Mouse (Mus musculus) stomach, embryonic 14.5 days (tissue): ENCODE measurements around the gene Adamtsl3. TPM values are rescaled to one million over a fixed set of nuclear protein-coding genes. Genes with fewer than 3 reads are reported as not detected.
A peak's percentile ranks its signal among the peaks of the same experiment; 100 is the strongest.

ENCODE experiments used
- ATAC-seq: fragments of 200-750 bp; cut with Nextera tagmentation; 2 replicates; pipeline ENCODE4 v1.8.0; 2017; ENCODE audit warnings: low read depth, moderate TSS enrichment; ENCODE audit not compliant: insufficient number of reproducible peaks, insufficient read depth, low FRiP score
- H3K27ac ChIP-seq: fragments of 300-500 bp; sonication (generic); 2 replicates; pipeline ENCODE4 v1.5.1; 2014; ENCODE audit warnings: mild to moderate bottlenecking, low read length, moderate library complexity, mixed read lengths
- H3K27me3 ChIP-seq: fragments of 300-500 bp; sonication (generic); 2 replicates; pipeline ENCODE4 v1.6.1; 2014; ENCODE audit warnings: low read length, control low read depth, mixed read lengths; ENCODE audit not compliant: control insufficient read depth, insufficient read depth
- H3K36me3 ChIP-seq: fragments of 300-500 bp; sonication (generic); 2 replicates; pipeline ENCODE4 v1.6.1; 2014; ENCODE audit warnings: mild to moderate bottlenecking, control low read depth, low read length, moderate library complexity, mixed read lengths; ENCODE audit not compliant: control insufficient read depth, insufficient read depth
- H3K4me1 ChIP-seq: fragments of 300-500 bp; sonication (generic); 2 replicates; pipeline ENCODE4 v1.6.1; 2014; ENCODE audit warnings: low read length, control low read depth, mixed read lengths; ENCODE audit not compliant: control insufficient read depth, insufficient read depth
- H3K4me2 ChIP-seq: fragments of 300-500 bp; sonication (generic); replicated peaks from 2 replicates; pipeline ENCODE4 v1.6.1; 2014; ENCODE audit warnings: low read depth, low read length, control low read depth
- H3K4me3 ChIP-seq: fragments of 300-500 bp; sonication (generic); 2 replicates; pipeline ENCODE4 v1.5.1; 2014; ENCODE audit warnings: low read depth, low read length, control low read depth
- H3K9ac ChIP-seq: fragments of 300-500 bp; sonication (generic); replicated peaks from 2 replicates; pipeline ENCODE4 v1.6.1; 2014; ENCODE audit warnings: low read depth, mild to moderate bottlenecking, control low read depth, low read length, moderate library complexity, mixed read lengths
- H3K9me3 ChIP-seq: fragments of 300-500 bp; sonication (generic); 2 replicates; pipeline ENCODE4 v1.6.1; 2016; ENCODE audit warnings: low read depth, low read length, control low read depth; ENCODE audit not compliant: control insufficient read depth
- WGBS: fragments of 180-500 bp; shearing (Covaris S2); extraction: QIAGEN DNeasy Blood & Tissue Kit; methylation state at CpG from one replicate; pipeline ENCODE4 v1.1.7; 2014; 5-methylcytosine and 5-hydroxymethylcytosine counted together
- polyA plus RNA-seq: library from polyadenylated mRNA; unstranded; fragments of >200 nt; fragmentation: Nextera tagmentation; extraction: Ambion mirVana; gene quantifications from 2 replicates; pipeline ENCODE4 v1.2.1, GENCODE M21; 2014

Adamtsl3 gene
- polyA plus RNA-seq, 1 experiment from 2014 or later, result 1.5 TPM

GRCm38 (mm10) chr7:82341476-82341875, 6.0 kb downstream of the Adamtsl3 start:
- ATAC-seq, result no peak

GRCm38 (mm10) chr7:82346706-82347105, 11.2 kb downstream of the Adamtsl3 start:
- ATAC-seq, result no peak
- H3K4me1 ChIP-seq, result 0 out of 2 replicates have a peak, but pooled peaks cover 6% of the 10 kb centered on the region
- no peak overlapping the region for H3K9ac ChIP-seq
- no peaks in the 10 kb centered on the region for H3K27me3 ChIP-seq
- no peak overlapping the region for H3K4me2 ChIP-seq
- WGBS, result 54% methylated on average over 2 of the region's 2 CpGs
- H3K27ac ChIP-seq, result no peak overlapping the region
- no peak overlapping the region for H3K4me3 ChIP-seq
- H3K36me3 ChIP-seq, result no peaks in the 10 kb centered on the region
- no peaks in the 10 kb centered on the region for H3K9me3 ChIP-seq

More at GRCm38 (mm10) chr7:82341476-82341875, 6.0 kb downstream of the Adamtsl3 start:
- Histone ChIP-seq H3K4me1 (no peaks in the 10 kb centered on the region), H3K4me3 (no peak overlapping the region), H3K9me3 (no peaks in the 10 kb centered on the region), H3K4me2 (no peak overlapping the region), H3K9ac (no peak overlapping the region), H3K36me3 (no peaks in the 10 kb centered on the region), H3K27ac (no peak overlapping the region), H3K27me3 (peaks cover 6% of the 10 kb centered on the region; the same call in 1 of the 2 replicates)
- 34% methylated on average over 8 of the region's 8 CpGs for WGBS

GRCm38 (mm10) chr7:82349796-82350195, 14.3 kb downstream of the Adamtsl3 start:
- H3K9ac ChIP-seq, result no peak overlapping the region
- H3K4me3 ChIP-seq, result no peak overlapping the region
- H3K36me3 ChIP-seq, result no peaks in the 10 kb centered on the region
- ATAC-seq, result no peak
- no peaks in the 10 kb centered on the region for H3K27me3 ChIP-seq
- 0 out of 2 replicates have a peak, but pooled peaks cover 6% of the 10 kb centered on the region for H3K4me1 ChIP-seq
- H3K9me3 ChIP-seq, result no peaks in the 10 kb centered on the region
- 44% methylated on average over 7 of the region's 7 CpGs for WGBS
- no peak overlapping the region for H3K4me2 ChIP-seq
- H3K27ac ChIP-seq, result 0 out of 2 replicates have a peak overlapping the region, but pooled peaks have one; percentile 15

- no peak overlapping the region for H3K4me2 ChIP-seq
- H3K4me3 ChIP-seq, result no peak overlapping the region
- WGBS, result 89% methylated on average over 3 of the region's 3 CpGs
- no peaks in the 10 kb centered on the region for H3K9me3 ChIP-seq
- H3K27ac ChIP-seq, result no peak overlapping the region
- H3K4me1 ChIP-seq, result 0 out of 2 replicates have a peak, but pooled peaks cover 6% of the 10 kb centered on the region
- H3K36me3 ChIP-seq, result no peaks in the 10 kb centered on the region
- ATAC-seq, result no peak
- no peaks in the 10 kb centered on the region for H3K27me3 ChIP-seq
- no peak overlapping the region for H3K9ac ChIP-seq
These were observed 14.9 kb downstream of the Adamtsl3 start for GRCm38 (mm10) chr7:82350421-82350820.

GRCm38 (mm10) chr7:82359146-82359545, 23.7 kb downstream of the Adamtsl3 start:
- Histone ChIP-seq H3K27ac (no peak overlapping the region), H3K9ac (no peak overlapping the region), H3K36me3 (no peaks in the 10 kb centered on the region), H3K27me3 (no peaks in the 10 kb centered on the region), H3K4me2 (no peak overlapping the region), H3K4me3 (no peak overlapping the region), H3K4me1 (no peaks in the 10 kb centered on the region), H3K9me3 (no peaks in the 10 kb centered on the region)
- no peak for ATAC-seq
- WGBS, result 80% methylated on average over 5 of the region's 5 CpGs

GRCm38 (mm10) chr7:82359674-82360073, 24.2 kb downstream of the Adamtsl3 start:
- no peak for ATAC-seq
- H3K27me3 ChIP-seq, result no peaks in the 10 kb centered on the region
- WGBS, result 57% methylated on average over 5 of the region's 5 CpGs
- no peaks in the 10 kb centered on the region for H3K4me1 ChIP-seq
- H3K9ac ChIP-seq, result no peak overlapping the region
- H3K4me2 ChIP-seq, result no peak overlapping the region
- H3K4me3 ChIP-seq, result no peak overlapping the region
- H3K9me3 ChIP-seq, result no peaks in the 10 kb centered on the region
- H3K36me3 ChIP-seq, result no peaks in the 10 kb centered on the region
- H3K27ac ChIP-seq, result no peak overlapping the region

GRCm38 (mm10) chr7:82360186-82360585, 24.7 kb downstream of the Adamtsl3 start:
- Histone ChIP-seq H3K4me1 (no peaks in the 10 kb centered on the region), H3K36me3 (no peaks in the 10 kb centered on the region)
- 85% methylated on average over 4 of the region's 4 CpGs for WGBS

GRCm38 (mm10) chr7:82361127-82361526, 25.6 kb downstream of the Adamtsl3 start:
- no peak overlapping the region for H3K9ac ChIP-seq
- WGBS, result 84% methylated on average over 5 of the region's 5 CpGs
- no peaks in the 10 kb centered on the region for H3K36me3 ChIP-seq
- no peaks in the 10 kb centered on the region for H3K27me3 ChIP-seq
- H3K4me2 ChIP-seq, result no peak overlapping the region
- no peak overlapping the region for H3K27ac ChIP-seq
- no peaks in the 10 kb centered on the region for H3K4me1 ChIP-seq
- ATAC-seq, result no peak
- no peaks in the 10 kb centered on the region for H3K9me3 ChIP-seq
- no peak overlapping the region for H3K4me3 ChIP-seq

More at GRCm38 (mm10) chr7:82360186-82360585, 24.7 kb downstream of the Adamtsl3 start:
- no peak overlapping the region for H3K9ac ChIP-seq
- H3K27me3 ChIP-seq, result no peaks in the 10 kb centered on the region
- H3K27ac ChIP-seq, result no peak overlapping the region
- ATAC-seq, result no peak
- no peak overlapping the region for H3K4me2 ChIP-seq
- no peak overlapping the region for H3K4me3 ChIP-seq
- no peaks in the 10 kb centered on the region for H3K9me3 ChIP-seq

GRCm38 (mm10) chr7:82364567-82364966, 29.1 kb downstream of the Adamtsl3 start:
- no peak overlapping the region for H3K4me3 ChIP-seq
- H3K27ac ChIP-seq, result no peak overlapping the region
- WGBS, result 88% methylated on average over 3 of the region's 3 CpGs
- no peaks in the 10 kb centered on the region for H3K36me3 ChIP-seq
- H3K9ac ChIP-seq, result no peak overlapping the region
- H3K4me1 ChIP-seq, result no peaks in the 10 kb centered on the region
- no peaks in the 10 kb centered on the region for H3K9me3 ChIP-seq
- H3K4me2 ChIP-seq, result no peak overlapping the region
- H3K27me3 ChIP-seq, result no peaks in the 10 kb centered on the region
- ATAC-seq, result no peak
